Mouse (Mus musculus) megakaryocyte, adult 5-6 weeks (primary cell): ENCODE measurements around the gene Ptpru. TPM values are rescaled to one million over a fixed set of nuclear protein-coding genes. Genes with fewer than 3 reads are reported as not detected.

Experiments
- total RNA-seq, 2 experiments: library from RNA; stranded (forward) in 1 of 2; stranded (reverse) in 1 of 2; fragments of 153-499, 151-499 nt in 1 of 2; fragments of 221-1000, 200-1000 nt in 1 of 2; gene quantifications; 2 replicates each; pipeline versions ENCODE4 v1.2.3 to v1.2.4; 2015 to 2017

Gene Ptpru
- total RNA-seq, 2 experiments from 2014 or later: 0.95 to 2.5 TPM

Other genes with a start within 250 kb of the Ptpru start
- 15.3 and 18.4 TPM in 2 replicates for gene Mecr, start 5.2 kb upstream of the Ptpru start, total RNA-seq (2015)
- gene Mecr, start 5.2 kb upstream of the Ptpru start, total RNA-seq (2017): 11.0 and 20.6 TPM in 2 replicates
- gene Srsf4, start 35.3 kb upstream of the Ptpru start, total RNA-seq (2015): 39.0 and 39.7 TPM in 2 replicates
- 44.5 and 61.2 TPM in 2 replicates for gene Srsf4, start 35.3 kb upstream of the Ptpru start, total RNA-seq (2017)
- gene Tmem200b, start 83.5 kb upstream of the Ptpru start, total RNA-seq (2015): not detected in 2 replicates
- gene Tmem200b, start 83.5 kb upstream of the Ptpru start, total RNA-seq (2017): not detected in 2 replicates
- 0.16 TPM in 1 of 2 replicates, not detected in the other for gene Gm10300, start 236.4 kb upstream of the Ptpru start, total RNA-seq (2015)
- 0.33 and 0.37 TPM in 2 replicates for gene Gm10300, start 236.4 kb upstream of the Ptpru start, total RNA-seq (2017)
- gene Epb41, start 237.0 kb upstream of the Ptpru start, total RNA-seq (2015): 42.5 and 51.8 TPM in 2 replicates
- gene Epb41, start 237.0 kb upstream of the Ptpru start, total RNA-seq (2017): 61.1 and 62.3 TPM in 2 replicates